17 mouse cellular contexts compared by ENCODE assay signal in genomic region chr12:105022141-105022540, GRCm38 (mm10). TPM values are rescaled to one million over a fixed set of nuclear protein-coding genes. Genes with fewer than 3 reads are reported as not detected.
A peak's percentile ranks its signal among the peaks of the same experiment; 100 is the strongest.
DNase-seq lines count a peak whose midpoint lies in the region; ATAC-seq lines count a peak whose summit lies in the region.
"Had no signal": no experiment of that assay in that cellular context is flagged by ENCODE, and none has a peak within 500 bp of the region (broad histone marks: within the 10 kb centered on the region; RNA-seq: fewer than 3 reads in every experiment).

No protein-coding gene starts in this region.

- peak; percentile 31 for ATAC-seq in CD4-positive, CD25-positive, alpha-beta regulatory T cell, adult 4 months
- ATAC-seq in forebrain, embryonic 16.5 days: no peak
- ATAC-seq: forebrain, embryonic 15.5 days; midbrain, embryonic 16.5 days had no signal

- H3K79me2 ChIP-seq in macrophage (ENCODE audit: inconsistent target): no peaks in the 10 kb centered on the region

- H3K27me3 ChIP-seq in forebrain, embryonic 16.5 days (replicated peaks; ENCODE audit: control insufficient read depth, insufficient read depth, low read length): no peaks in the 10 kb centered on the region
- H3K27me3 ChIP-seq: embryonic facial prominence, embryonic 13.5 days; forebrain, embryonic 15.5 days; hindbrain, embryonic 12.5 days had no signal

- no peaks in the 10 kb centered on the region for H3K36me3 ChIP-seq in macrophage (ENCODE audit: inconsistent target)
- no peaks in the 10 kb centered on the region for H3K36me3 ChIP-seq in forebrain, embryonic 16.5 days (ENCODE audit: control insufficient read depth, insufficient read depth)
- H3K36me3 ChIP-seq: forebrain, embryonic 15.5 days had no signal

- no peak overlapping the region for H3K9ac ChIP-seq in forebrain, embryonic 16.5 days (replicated peaks; ENCODE audit: low read depth, low read length)
- H3K9ac ChIP-seq: embryonic facial prominence, embryonic 13.5 days; forebrain, embryonic 15.5 days; hindbrain, embryonic 12.5 days had no signal

- peak; percentile 38 for DNase-seq in layer of hippocampus, adult 11-12 months (ENCODE audit: low spot score)
- DNase-seq in layer of hippocampus, adult 8-10 months (ENCODE audit: low spot score in 2 of 2): no peak
- peak; percentile 88 for DNase-seq in ZHBTc4 (ENCODE audit: low read depth, low spot score)
- no peak for DNase-seq in spleen, adult 12 weeks (ENCODE audit: low spot score)
- no peak for DNase-seq in kidney, postnatal 14 days
- DNase-seq: adrenal gland, postnatal 10 days; cerebellum, adult 9-11 months; heart, adult 2 months; lung, postnatal 10 days had no signal

- peak overlapping the region; percentile 13; the same call in 1 of the 2 replicates for H3K4me3 ChIP-seq in macrophage (ENCODE audit: inconsistent target)
- H3K4me3 ChIP-seq in forebrain, embryonic 16.5 days (replicated peaks; ENCODE audit: low read length): no peak overlapping the region
- H3K4me3 ChIP-seq: embryonic facial prominence, embryonic 13.5 days; forebrain, embryonic 15.5 days; heart, adult 2 months; hindbrain, embryonic 12.5 days had no signal

- WGBS in macrophage (ENCODE audit: missing documents): 43% methylated on average over 7 of the region's 7 CpGs
- WGBS in forebrain, embryonic 16.5 days: 67% methylated on average over 7 of the region's 7 CpGs

- 0 out of 2 replicates have a peak, but pooled peaks cover 3% of the 10 kb centered on the region for H3K4me1 ChIP-seq in forebrain, embryonic 16.5 days (replicated peaks; ENCODE audit: control insufficient read depth, insufficient read depth, low read length)

- no peak overlapping the region for H3K4me2 ChIP-seq in forebrain, embryonic 16.5 days (ENCODE audit: low read length)
- H3K4me2 ChIP-seq: embryonic facial prominence, embryonic 13.5 days; forebrain, embryonic 15.5 days; hindbrain, embryonic 12.5 days had no signal

- H3K9me3 ChIP-seq in forebrain, embryonic 16.5 days (ENCODE audit: control insufficient read depth, low read length): peaks cover 2% of the 10 kb centered on the region; the same call in 1 of the 2 replicates
- H3K9me3 ChIP-seq: forebrain, embryonic 15.5 days had no signal

- peak overlapping the region; percentile 34 for H3K27ac ChIP-seq in macrophage
- no peak overlapping the region for H3K27ac ChIP-seq in forebrain, embryonic 16.5 days (ENCODE audit: low read length)
- H3K27ac ChIP-seq: embryonic facial prominence, embryonic 13.5 days; forebrain, embryonic 15.5 days; heart, adult 2 months; hindbrain, embryonic 12.5 days; kidney, postnatal 0 days had no signal

RNA-seq across cellular contexts. Expression of gene Glrx5, which starts 10.3 kb away (rescaled TPM):
- total RNA-seq in layer of hippocampus, adult 8-10 months (2022): 10 to 100 TPM; 41.0 to 46.7 (median 42.8) TPM
- polyA plus RNA-seq in CD4-positive, CD25-positive, alpha-beta regulatory T cell, adult 4 months (2017; shearing (Covaris generic)): 1 to 10 TPM; 3.3 to 8.5 TPM
- total RNA-seq in macrophage (2018; cell fraction: chromatin; rRNA removed): 1 to 10 TPM in 20 of 26 experiments, under 1 TPM in 4, not detected in 2; 0.65 to 9.7 (median 2.2) TPM
- total RNA-seq in macrophage (2018; cell fraction: cytosol; rRNA removed): 10 to 100 TPM; 14.1 to 26.6 (median 18.8) TPM
- 10 to 100 TPM in 3 of 26 experiments, 1 to 10 TPM in 23; 2.0 to 27.2 (median 7.0) TPM for total RNA-seq in macrophage (2018; cell fraction: nucleus; rRNA removed)
- polyA plus RNA-seq in macrophage (2018): 5.1 to 28.7 TPM (median 17.8 TPM) in 3 replicates
- 124 and 133 TPM in 2 replicates for polyA plus RNA-seq in forebrain, embryonic 16.5 days (2015; fragmentation: Nextera tagmentation; extraction: Ambion mirVana)

RNA-seq across cellular contexts. Expression of gene Syne3, which starts 12.5 kb away (rescaled TPM):
- 1 to 10 TPM; 1.6 to 3.6 (median 2.1) TPM for total RNA-seq in layer of hippocampus, adult 8-10 months (2022)
- 1 to 10 TPM; 1.6 to 5.5 TPM for polyA plus RNA-seq in CD4-positive, CD25-positive, alpha-beta regulatory T cell, adult 4 months (2017; shearing (Covaris generic))
- 100 to 1,000 TPM in 3 of 26 experiments, 10 to 100 TPM in 21, 1 to 10 TPM in 2; 9.1 to 309 (median 31.2) TPM for total RNA-seq in macrophage (2018; cell fraction: chromatin; rRNA removed)
- 10 to 100 TPM in 13 of 26 experiments, 1 to 10 TPM in 13; 4.6 to 56.9 (median 12.5) TPM for total RNA-seq in macrophage (2018; cell fraction: cytosol; rRNA removed)
- 100 to 1,000 TPM in 1 of 26 experiments, 10 to 100 TPM in 15, 1 to 10 TPM in 10; 6.6 to 122 (median 16.8) TPM for total RNA-seq in macrophage (2018; cell fraction: nucleus; rRNA removed)
- 6.4 to 13.5 TPM (median 8.7 TPM) in 3 replicates for polyA plus RNA-seq in macrophage (2018)
- polyA plus RNA-seq in forebrain, embryonic 16.5 days (2015; fragmentation: Nextera tagmentation; extraction: Ambion mirVana): 0.20 and 0.30 TPM in 2 replicates

Comparison
In these comparisons a context has a peak if more than half of its experiments do, and no peak if none do; other contexts are left out.
1. DNase-seq: peak in layer of hippocampus, adult 11-12 months (single experiment) and ZHBTc4 (single experiment); none in layer of hippocampus, adult 8-10 months (0 of 2), spleen, adult 12 weeks (single experiment) and kidney, postnatal 14 days (single experiment).